Mouse (Mus musculus) myocyte (in vitro differentiated cells): ENCODE data around the gene Lman1l.

Experiments
- CEBPB ChIP-seq: IDR thresholded peaks from 2 replicates; pipeline ENCODE4 v1.6.1; 2011; ENCODE audit warnings: mild to moderate bottlenecking, moderate library complexity; ENCODE audit not compliant: poor library complexity, insufficient read depth, severe bottlenecking
- E2F4 ChIP-seq: IDR thresholded peaks from one replicate; pipeline ENCODE4 v1.6.1; 2011; ENCODE audit warnings: mild to moderate bottlenecking, control low read depth, moderate library complexity; ENCODE audit not compliant: insufficient read depth
- MAX ChIP-seq: IDR thresholded peaks from one replicate; pipeline ENCODE4 v1.6.1; 2011; ENCODE audit warnings: low read depth, mild to moderate bottlenecking, control low read depth
- MYOG ChIP-seq, 3 experiments: IDR thresholded peaks; one replicate each; pipeline ENCODE4 v1.6.1; 2011; ENCODE audit warnings: control low read depth in 2 of 3, low read depth in 2 of 3, mild to moderate bottlenecking in 2 of 3; ENCODE audit not compliant: insufficient read length in 2 of 3, control insufficient read depth in 1 of 3, insufficient read depth in 1 of 3
- POLR2A ChIP-seq: IDR thresholded peaks from one replicate; pipeline ENCODE4 v1.6.1; 2011; ENCODE audit warnings: low read depth, mild to moderate bottlenecking, control low read depth, moderate library complexity; ENCODE audit not compliant: insufficient read length
- POLR2AphosphoS2 ChIP-seq: IDR thresholded peaks from one replicate; pipeline ENCODE4 v1.6.1; 2011; ENCODE audit warnings: low read depth, control low read depth; ENCODE audit not compliant: insufficient read length
- SRF ChIP-seq: IDR thresholded peaks from one replicate; pipeline ENCODE4 v1.6.1; 2011; ENCODE audit warnings: low read depth; ENCODE audit not compliant: control insufficient read depth, insufficient read length
- USF1 ChIP-seq: IDR thresholded peaks from one replicate; pipeline ENCODE4 v1.6.1; 2011; ENCODE audit warnings: low read depth, mild to moderate bottlenecking, control low read depth, moderate library complexity

DNA sequence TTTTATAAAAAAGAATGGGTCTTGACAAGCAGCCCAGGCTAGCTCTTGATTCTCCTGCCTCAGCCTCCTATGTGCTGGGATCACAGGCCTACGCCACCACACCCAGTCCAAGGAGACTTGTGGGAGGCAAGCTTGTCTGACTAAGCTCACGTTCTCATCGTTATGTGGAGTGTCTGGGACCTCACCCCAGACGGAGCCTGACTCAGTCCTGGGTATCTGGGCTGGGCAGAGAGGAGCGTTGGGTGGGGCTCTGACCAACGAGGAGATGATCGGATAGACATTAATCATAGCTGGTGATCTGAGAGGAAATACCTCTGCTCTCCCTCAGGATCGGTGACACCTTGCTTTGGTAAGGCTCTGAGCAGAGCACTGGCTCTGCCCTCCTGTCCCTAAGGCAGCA, 1.7 kb downstream of the Lman1l start:
- TF ChIP-seq POLR2AphosphoS2 (no peak), E2F4 (no peak), POLR2A (no peak), MAX (no peak), CEBPB (no peak), SRF (no peak), USF1 (no peak), MYOG (IDR thresholded peaks at IDR 0.05; ENCODE audit: control insufficient read depth in 1 of 3, insufficient read depth in 1 of 3, insufficient read length in 2 of 3, low read depth in 2 of 3) (peak in 1 of 3 experiments; percentile 3)
